ENCODE assay signal across 8 mouse cellular contexts in genomic region chr17:46624598-46624997, GRCm38 (mm10). TPM values are rescaled to one million over a fixed set of nuclear protein-coding genes. Genes with fewer than 3 reads are reported as not detected.
A peak's percentile ranks its signal among the peaks of the same experiment; 100 is the strongest.
DNase-seq lines count a peak whose midpoint lies in the region; ATAC-seq and TF ChIP-seq lines count a peak whose summit lies in the region.
"Had no signal": no experiment of that assay in that cellular context is flagged by ENCODE, and none has a peak within 500 bp of the region (broad histone marks: within the 10 kb centered on the region; RNA-seq: fewer than 3 reads in every experiment).

No protein-coding gene starts in this region.

- H3K9ac ChIP-seq in kidney, embryonic 16.5 days (replicated peaks; ENCODE audit: low read length): peak overlapping the region; percentile 55
- no peak overlapping the region for H3K9ac ChIP-seq in liver, postnatal 0 days (replicated peaks)

- 38% methylated on average over 12 of the region's 12 CpGs for WGBS in kidney, embryonic 16.5 days
- 68% methylated on average over 12 of the region's 12 CpGs for WGBS in liver, postnatal 0 days (ENCODE audit: insufficient replicate concordance)

- no peak for ATAC-seq in kidney, embryonic 16.5 days (ENCODE audit: low FRiP score, low TSS enrichment)
- peak; percentile 2; the same call in 1 of the 2 replicates for ATAC-seq in common myeloid progenitor, adult 5-6 weeks (replicated peaks; ENCODE audit: low read depth, poor library complexity, severe bottlenecking)
- ATAC-seq in granulocyte monocyte progenitor cell, adult 5-6 weeks (replicated peaks; ENCODE audit: poor library complexity, severe bottlenecking): peak; percentile 5; the same call in 1 of the 2 replicates
- no peak for ATAC-seq in liver, postnatal 0 days

- peaks cover 84% of the 10 kb centered on the region for H3K4me1 ChIP-seq in kidney, embryonic 16.5 days (ENCODE audit: insufficient read depth, low read length)
- peaks cover 31% of the 10 kb centered on the region for H3K4me1 ChIP-seq in liver, postnatal 0 days (ENCODE audit: insufficient read depth)

- H3K27ac ChIP-seq in kidney, embryonic 16.5 days (ENCODE audit: low read length): peak overlapping the region; percentile 56
- H3K27ac ChIP-seq in liver, postnatal 0 days (ENCODE audit: low read depth): peak overlapping the region; percentile 12; the same call in 1 of the 2 replicates
- H3K27ac ChIP-seq: left cerebral cortex, adult 2 months had no signal

- no peaks in the 10 kb centered on the region for H3K36me3 ChIP-seq in kidney, embryonic 16.5 days (ENCODE audit: insufficient read depth, low read length)
- no peaks in the 10 kb centered on the region for H3K36me3 ChIP-seq in liver, postnatal 0 days (replicated peaks; ENCODE audit: insufficient read depth, low read length)

- H3K4me2 ChIP-seq in kidney, embryonic 16.5 days (replicated peaks; ENCODE audit: low read depth, low read length): peak overlapping the region; percentile 47
- H3K4me2 ChIP-seq in liver, postnatal 0 days (ENCODE audit: low read depth, low read length): peak overlapping the region; percentile 35

- no peaks in the 10 kb centered on the region for H3K9me3 ChIP-seq in kidney, embryonic 16.5 days (ENCODE audit: low read length)
- no peaks in the 10 kb centered on the region for H3K9me3 ChIP-seq in liver, postnatal 0 days (ENCODE audit: low read length)

- peak overlapping the region; percentile 16 for H3K4me3 ChIP-seq in kidney, embryonic 16.5 days (ENCODE audit: low read length)
- no peak overlapping the region for H3K4me3 ChIP-seq in liver, postnatal 0 days (ENCODE audit: low read depth, low read length)
- H3K4me3 ChIP-seq: left cerebral cortex, adult 2 months had no signal

- TF ChIP-seq CTCF in liver, postnatal 0 days (IDR thresholded peaks at IDR 0.05; ENCODE audit: low read depth): no peak

- DNase-seq in kidney, postnatal 36 days: no peak
- DNase-seq in liver, postnatal 0 days: no peak
- no peak for DNase-seq in retina, postnatal 1 day
- no peak for DNase-seq in thymus, postnatal 0 days (ENCODE audit: low spot score)

- H3K27me3 ChIP-seq in kidney, embryonic 16.5 days (ENCODE audit: insufficient read depth, low read length): no peaks in the 10 kb centered on the region
- H3K27me3 ChIP-seq in liver, postnatal 0 days (ENCODE audit: insufficient read depth, low read length): 0 out of 2 replicates have a peak, but pooled peaks cover 5% of the 10 kb centered on the region

- TF ChIP-seq EP300 in liver, postnatal 0 days (IDR thresholded peaks at IDR 0.05; ENCODE audit: low read depth): no peak

RNA-seq across cellular contexts. Expression of gene Ptk7, which starts 4.7 kb away (rescaled TPM):
- 153 and 157 TPM in 2 replicates for polyA plus RNA-seq in kidney, embryonic 16.5 days (2015; fragmentation: Nextera tagmentation; extraction: Ambion mirVana)
- total RNA-seq in common myeloid progenitor, adult 5-6 weeks (2017): 5.7 and 6.7 TPM in 2 replicates
- total RNA-seq in granulocyte monocyte progenitor cell, adult 5-6 weeks (2014; fragmentation: Nextera tagmentation): 3.6 and 4.3 TPM in 2 replicates
- total RNA-seq in granulocyte monocyte progenitor cell, adult 5-6 weeks (2017): 3.7 and 3.8 TPM in 2 replicates
- polyA plus RNA-seq in liver, postnatal 0 days (2015; fragmentation: Nextera tagmentation; extraction: Ambion mirVana): 3.0 and 3.5 TPM in 2 replicates
- 24.7 and 25.1 TPM in 2 replicates for polyA plus RNA-seq in thymus, postnatal 0 days (2015; fragmentation: Nextera tagmentation; extraction: Ambion mirVana)

RNA-seq across cellular contexts. Expression of gene Klc4, which starts 21.2 kb away (rescaled TPM):
- polyA plus RNA-seq in kidney, embryonic 16.5 days (2015; fragmentation: Nextera tagmentation; extraction: Ambion mirVana): 49.7 and 58.0 TPM in 2 replicates
- 6.1 and 6.9 TPM in 2 replicates for total RNA-seq in common myeloid progenitor, adult 5-6 weeks (2017)
- 5.6 and 8.5 TPM in 2 replicates for total RNA-seq in granulocyte monocyte progenitor cell, adult 5-6 weeks (2014; fragmentation: Nextera tagmentation)
- 7.9 and 11.5 TPM in 2 replicates for total RNA-seq in granulocyte monocyte progenitor cell, adult 5-6 weeks (2017)
- polyA plus RNA-seq in liver, postnatal 0 days (2015; fragmentation: Nextera tagmentation; extraction: Ambion mirVana): 10.7 and 12.6 TPM in 2 replicates
- polyA plus RNA-seq in thymus, postnatal 0 days (2015; fragmentation: Nextera tagmentation; extraction: Ambion mirVana): 17.7 and 18.4 TPM in 2 replicates

RNA-seq across cellular contexts. Expression of gene Mrpl2, which starts 21.4 kb away (rescaled TPM):
- polyA plus RNA-seq in kidney, embryonic 16.5 days (2015; fragmentation: Nextera tagmentation; extraction: Ambion mirVana): 118 and 123 TPM in 2 replicates
- 102 and 113 TPM in 2 replicates for total RNA-seq in common myeloid progenitor, adult 5-6 weeks (2017)
- total RNA-seq in granulocyte monocyte progenitor cell, adult 5-6 weeks (2014; fragmentation: Nextera tagmentation): 106 and 113 TPM in 2 replicates
- total RNA-seq in granulocyte monocyte progenitor cell, adult 5-6 weeks (2017): 103 and 133 TPM in 2 replicates
- 75.2 and 79.3 TPM in 2 replicates for polyA plus RNA-seq in liver, postnatal 0 days (2015; fragmentation: Nextera tagmentation; extraction: Ambion mirVana)
- polyA plus RNA-seq in thymus, postnatal 0 days (2015; fragmentation: Nextera tagmentation; extraction: Ambion mirVana): 110 and 113 TPM in 2 replicates

RNA-seq across cellular contexts. Expression of gene Cul7, which starts 25.5 kb away (rescaled TPM):
- 62.2 and 68.2 TPM in 2 replicates for polyA plus RNA-seq in kidney, embryonic 16.5 days (2015; fragmentation: Nextera tagmentation; extraction: Ambion mirVana)
- 13.8 and 22.7 TPM in 2 replicates for total RNA-seq in common myeloid progenitor, adult 5-6 weeks (2017)
- 16.8 and 21.6 TPM in 2 replicates for total RNA-seq in granulocyte monocyte progenitor cell, adult 5-6 weeks (2014; fragmentation: Nextera tagmentation)
- total RNA-seq in granulocyte monocyte progenitor cell, adult 5-6 weeks (2017): 10.0 and 13.2 TPM in 2 replicates
- 5.2 and 6.2 TPM in 2 replicates for polyA plus RNA-seq in liver, postnatal 0 days (2015; fragmentation: Nextera tagmentation; extraction: Ambion mirVana)
- polyA plus RNA-seq in thymus, postnatal 0 days (2015; fragmentation: Nextera tagmentation; extraction: Ambion mirVana): 14.0 and 16.0 TPM in 2 replicates

RNA-seq across cellular contexts. Expression of gene Rrp36, which starts 49.6 kb away (rescaled TPM):
- 69.2 and 69.6 TPM in 2 replicates for polyA plus RNA-seq in kidney, embryonic 16.5 days (2015; fragmentation: Nextera tagmentation; extraction: Ambion mirVana)
- total RNA-seq in common myeloid progenitor, adult 5-6 weeks (2017): 46.2 and 51.9 TPM in 2 replicates
- 15.7 and 21.3 TPM in 2 replicates for total RNA-seq in granulocyte monocyte progenitor cell, adult 5-6 weeks (2014; fragmentation: Nextera tagmentation)
- 48.2 and 66.9 TPM in 2 replicates for total RNA-seq in granulocyte monocyte progenitor cell, adult 5-6 weeks (2017)
- 28.1 and 28.2 TPM in 2 replicates for polyA plus RNA-seq in liver, postnatal 0 days (2015; fragmentation: Nextera tagmentation; extraction: Ambion mirVana)
- polyA plus RNA-seq in thymus, postnatal 0 days (2015; fragmentation: Nextera tagmentation; extraction: Ambion mirVana): 53.2 and 68.6 TPM in 2 replicates

Comparison
In these comparisons a context has a peak if more than half of its experiments do, and no peak if none do; other contexts are left out.
1. ATAC-seq: peak in common myeloid progenitor, adult 5-6 weeks (single experiment) and granulocyte monocyte progenitor cell, adult 5-6 weeks (single experiment); none in kidney, embryonic 16.5 days (single experiment) and liver, postnatal 0 days (single experiment).